Mouse (Mus musculus) neural tube, embryonic 14.5 days (tissue): ENCODE data around the gene Rer1. TPM values are rescaled to one million over a fixed set of nuclear protein-coding genes. Genes with fewer than 3 reads are reported as not detected.

Source experiments
- ATAC-seq: fragments of 200-750 bp; cut with Nextera tagmentation; 2 replicates; pipeline ENCODE4 v1.8.0; 2017; ENCODE audit warnings: low read depth, mild to moderate bottlenecking, moderate TSS enrichment, moderate library complexity
- H3K27ac ChIP-seq: fragments of 300-500 bp; sonication (generic); 2 replicates; pipeline ENCODE4 v1.5.1; 2014; ENCODE audit warnings: low read depth, mild to moderate bottlenecking, control low read depth, low read length, moderate library complexity, mixed read lengths
- H3K27me3 ChIP-seq: fragments of 300-500 bp; sonication (generic); 2 replicates; pipeline ENCODE4 v1.6.1; 2014; ENCODE audit warnings: low read length; ENCODE audit not compliant: control insufficient read depth, insufficient read depth
- H3K36me3 ChIP-seq: fragments of 300-500 bp; sonication (generic); 2 replicates; pipeline ENCODE4 v1.6.1; 2014; ENCODE audit warnings: low read length, mixed read lengths; ENCODE audit not compliant: control insufficient read depth, insufficient read depth
- H3K4me1 ChIP-seq: fragments of 300-500 bp; sonication (generic); 2 replicates; pipeline ENCODE4 v1.6.1; 2014; ENCODE audit warnings: low read length; ENCODE audit not compliant: control insufficient read depth, insufficient read depth
- H3K4me2 ChIP-seq: fragments of 300-500 bp; sonication (generic); 2 replicates; pipeline ENCODE4 v1.6.1; 2014; ENCODE audit warnings: mild to moderate bottlenecking, low read depth, low read length, control low read depth
- H3K4me3 ChIP-seq: fragments of 300-500 bp; sonication (generic); 2 replicates; pipeline ENCODE4 v1.5.1; 2014; ENCODE audit warnings: low read depth, low read length, control low read depth, mixed read lengths
- H3K9ac ChIP-seq: fragments of 300-500 bp; sonication (generic); replicated peaks from 2 replicates; pipeline ENCODE4 v1.6.1; 2014; ENCODE audit warnings: low read depth, mild to moderate bottlenecking, control low read depth, low read length, mixed read lengths
- H3K9me3 ChIP-seq: fragments of 300-500 bp; sonication (generic); 2 replicates; pipeline ENCODE4 v1.6.1; 2016; ENCODE audit warnings: low read length; ENCODE audit not compliant: control insufficient read depth
- WGBS: fragments of 180-500 bp; shearing (Covaris S2); extraction: QIAGEN DNeasy Blood & Tissue Kit; methylation state at CpG from one replicate; pipeline ENCODE4 v1.1.7; 2014; 5-methylcytosine and 5-hydroxymethylcytosine counted together
- polyA plus RNA-seq: library from polyadenylated mRNA; unstranded; fragments of >200 nt; fragmentation: Nextera tagmentation; extraction: Ambion mirVana; gene quantifications from 2 replicates; pipeline ENCODE4 v1.2.1, GENCODE M21; 2014

Gene Rer1
- polyA plus RNA-seq, 1 experiment from 2014 or later = 132 TPM

DNA sequence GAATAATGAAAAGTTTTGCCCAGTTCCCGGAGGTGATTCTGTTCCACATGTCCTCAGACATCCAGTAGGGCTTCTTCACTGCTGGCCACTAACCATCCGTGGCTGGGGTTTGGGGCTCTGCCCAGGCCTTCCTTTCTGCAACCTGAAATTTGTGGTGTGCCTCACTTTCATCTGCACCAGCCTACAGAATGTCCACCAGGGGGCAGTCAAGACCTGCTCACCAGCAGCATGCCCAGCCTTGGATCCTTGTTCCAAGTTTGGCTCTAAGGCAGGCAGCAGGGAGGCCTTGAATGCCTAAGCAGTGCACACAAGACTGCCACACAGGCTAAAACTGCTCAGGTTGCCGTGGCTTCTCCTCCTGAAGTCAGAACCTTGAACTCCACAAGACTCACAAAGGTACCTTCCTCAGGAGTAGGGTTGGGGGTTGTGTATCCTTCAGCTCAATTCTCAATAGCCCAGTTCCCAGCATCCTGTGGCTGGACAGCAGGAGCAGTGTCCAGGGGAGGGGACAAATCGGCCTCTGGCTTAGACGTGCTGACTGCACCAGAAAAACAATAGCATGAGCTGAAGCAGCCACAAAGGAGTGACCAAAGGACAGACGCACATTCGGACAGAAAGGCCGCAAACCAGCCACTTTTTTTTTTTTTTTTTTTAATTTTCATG is 9.2 kb upstream of the Rer1 start:
- no peak overlapping the region for H3K4me3 ChIP-seq
- no peaks in the 10 kb centered on the region for H3K36me3 ChIP-seq
- no peak overlapping the region for H3K9ac ChIP-seq
- WGBS = 32% methylated on average over 8 of the region's 8 CpGs
- peak; percentile 85 for ATAC-seq
- no peaks in the 10 kb centered on the region for H3K9me3 ChIP-seq
- H3K4me2 ChIP-seq = no peak overlapping the region
- no peaks in the 10 kb centered on the region for H3K4me1 ChIP-seq
- H3K27me3 ChIP-seq = no peaks in the 10 kb centered on the region
- 0 out of 2 replicates have a peak overlapping the region, but pooled peaks have one; percentile 34 for H3K27ac ChIP-seq

DNA sequence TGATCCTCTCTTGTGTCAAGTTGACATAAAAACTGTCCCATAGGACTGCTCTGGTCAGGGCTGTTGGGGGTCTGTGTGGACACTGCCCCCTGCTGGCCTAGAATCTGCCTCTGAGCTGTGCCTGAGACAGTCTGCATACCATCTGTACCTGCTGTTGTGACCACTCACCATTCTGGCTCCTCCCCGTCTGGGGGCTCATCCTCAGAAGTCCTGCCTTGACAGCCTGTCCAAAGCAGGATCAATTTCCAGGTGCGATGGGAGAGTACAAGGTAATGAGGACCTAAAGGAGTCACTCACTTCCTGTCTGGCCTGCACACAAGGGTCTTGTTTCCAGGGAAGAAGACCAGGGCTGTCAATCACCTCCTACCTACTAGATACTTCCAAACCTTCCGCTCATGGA is 8.4 kb upstream of the Rer1 start:
- Histone ChIP-seq H3K9me3 (no peaks in the 10 kb centered on the region), H3K4me3 (no peak overlapping the region), H3K27ac (0 out of 2 replicates have a peak overlapping the region, but pooled peaks have one; percentile 34), H3K36me3 (no peaks in the 10 kb centered on the region; the same call in 1 of the 2 replicates), H3K4me2 (no peak overlapping the region), H3K27me3 (no peaks in the 10 kb centered on the region), H3K9ac (no peak overlapping the region), H3K4me1 (no peaks in the 10 kb centered on the region)
- peak; percentile 47; the same call in 1 of the 2 replicates for ATAC-seq
- WGBS = 78% methylated on average over 3 of the region's 3 CpGs

DNA sequence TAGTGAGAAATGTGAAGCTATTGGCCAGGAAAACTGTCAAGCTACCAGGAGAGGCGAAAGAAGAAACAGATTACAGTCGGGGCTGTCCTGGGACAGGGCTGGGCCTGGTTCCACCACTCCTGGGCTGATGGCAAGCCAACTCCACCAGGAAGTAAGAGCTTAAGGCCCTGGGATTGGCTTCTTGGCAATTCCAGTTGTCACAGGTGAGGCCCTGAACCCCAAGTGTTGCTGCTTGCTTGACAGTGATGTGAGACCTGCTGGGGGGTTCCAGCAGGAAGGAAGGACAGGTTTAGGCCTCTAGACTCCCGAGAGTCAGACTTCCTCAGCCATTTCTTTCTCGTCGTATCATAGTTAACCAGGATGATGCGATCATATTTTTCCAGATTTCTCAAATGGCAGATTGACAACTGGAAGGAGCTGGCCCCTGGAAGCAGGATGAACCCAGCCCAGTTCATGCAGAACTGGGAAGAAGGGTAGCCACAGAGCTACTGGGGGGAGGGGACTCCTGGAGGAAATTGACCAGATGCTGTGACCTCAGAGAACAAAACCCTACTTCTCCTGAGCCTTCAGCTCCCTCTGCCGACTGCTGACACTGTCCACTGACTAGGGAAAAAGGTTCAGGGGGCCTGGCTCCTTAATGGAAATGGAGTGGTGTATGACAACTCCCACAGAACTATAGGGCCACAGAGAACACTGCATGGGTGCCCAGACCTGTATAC is 7.4 kb upstream of the Rer1 start:
- Histone ChIP-seq H3K4me3 (no peak overlapping the region), H3K9ac (no peak overlapping the region), H3K4me2 (no peak overlapping the region), H3K4me1 (no peaks in the 10 kb centered on the region), H3K27ac (no peak overlapping the region), H3K9me3 (no peaks in the 10 kb centered on the region), H3K36me3 (no peaks in the 10 kb centered on the region; the same call in 1 of the 2 replicates), H3K27me3 (no peaks in the 10 kb centered on the region)
- 85% methylated on average over 7 of the region's 7 CpGs for WGBS
- no peak for ATAC-seq

DNA sequence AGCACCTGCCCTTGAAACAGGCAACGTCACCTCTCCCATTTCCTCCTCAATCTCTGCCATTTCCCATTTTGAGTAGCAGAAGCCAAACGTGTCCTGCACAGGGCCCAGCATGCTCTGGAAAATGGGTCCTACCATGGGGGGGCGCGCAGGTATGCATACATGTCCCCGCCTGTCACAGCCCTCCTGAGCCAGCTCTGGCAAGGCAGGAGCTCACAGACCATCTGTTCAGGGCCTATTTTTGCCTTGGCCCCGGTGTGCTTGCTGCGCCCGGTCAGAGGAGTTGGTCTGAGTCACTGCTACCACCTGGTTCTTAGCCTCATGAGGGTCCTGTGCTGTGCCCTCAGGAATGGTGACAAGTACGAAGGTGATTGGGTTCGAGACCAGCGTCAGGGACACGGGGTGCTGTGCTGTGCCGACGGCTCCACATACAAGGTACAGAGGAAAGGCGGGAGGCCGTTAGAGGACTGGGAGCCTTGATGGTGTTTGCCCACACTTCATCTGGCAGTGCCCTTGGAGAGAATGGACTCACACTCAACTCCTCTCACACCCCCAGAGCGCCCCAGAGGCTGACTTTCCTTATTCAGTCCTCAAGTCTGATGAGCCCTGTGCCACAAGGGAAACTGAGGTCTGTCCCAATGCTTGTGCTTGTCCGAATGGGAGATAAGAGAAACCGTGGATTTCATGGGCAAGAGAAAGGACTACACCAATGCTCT is 6.7 kb upstream of the Rer1 start:
- Histone ChIP-seq H3K9me3 (no peaks in the 10 kb centered on the region), H3K4me1 (no peaks in the 10 kb centered on the region), H3K36me3 (no peaks in the 10 kb centered on the region; the same call in 1 of the 2 replicates), H3K9ac (no peak overlapping the region), H3K27ac (no peak overlapping the region), H3K4me2 (no peak overlapping the region), H3K27me3 (no peaks in the 10 kb centered on the region), H3K4me3 (no peak overlapping the region)
- no peak for ATAC-seq
- 94% methylated on average over 19 of the region's 19 CpGs for WGBS

DNA sequence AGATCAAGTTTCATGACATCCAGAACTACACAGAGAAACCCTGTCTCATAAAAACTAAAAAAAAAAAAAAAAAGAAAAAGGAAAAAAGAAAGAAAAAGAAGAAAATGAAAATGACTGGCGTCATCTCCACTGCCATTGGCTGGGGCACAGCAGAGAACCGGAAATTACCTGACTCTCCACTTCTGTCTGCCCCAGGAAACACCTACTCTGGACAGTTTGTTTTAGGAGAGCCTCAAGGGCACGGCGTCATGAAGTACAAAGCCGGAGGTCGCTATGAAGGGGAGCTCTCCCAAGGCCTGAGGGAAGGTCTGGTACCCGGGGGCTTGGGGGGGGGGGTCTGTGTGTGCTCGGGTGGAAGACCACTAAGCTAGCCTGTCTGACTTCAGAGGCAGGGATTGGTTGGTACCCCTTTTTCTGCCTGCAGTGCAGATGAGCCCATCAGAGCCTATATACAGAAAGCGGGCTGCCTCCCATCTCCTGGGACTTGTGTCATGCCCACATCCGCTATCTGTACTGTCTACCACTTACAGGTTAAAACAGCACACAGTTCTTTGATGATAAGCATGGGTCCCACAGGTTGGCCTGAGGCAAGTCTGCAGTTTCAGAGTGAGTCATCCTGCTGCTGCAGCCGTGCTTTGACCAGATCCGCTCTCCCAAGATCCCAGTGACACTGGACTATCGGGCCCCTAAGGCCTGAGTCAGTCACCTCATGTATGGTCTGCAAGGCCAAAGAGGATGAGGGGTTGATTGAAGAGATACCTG is 4.7 kb upstream of the Rer1 start:
- no peak for ATAC-seq
- H3K9ac ChIP-seq = no peak overlapping the region
- no peaks in the 10 kb centered on the region; the same call in 1 of the 2 replicates for H3K27me3 ChIP-seq
- H3K9me3 ChIP-seq = no peaks in the 10 kb centered on the region
- H3K4me3 ChIP-seq = no peak overlapping the region
- H3K4me1 ChIP-seq = peaks cover 8% of the 10 kb centered on the region
- no peaks in the 10 kb centered on the region; the same call in 1 of the 2 replicates for H3K36me3 ChIP-seq
- no peak overlapping the region for H3K4me2 ChIP-seq
- H3K27ac ChIP-seq = no peak overlapping the region
- WGBS = 94% methylated on average over 13 of the region's 13 CpGs

DNA sequence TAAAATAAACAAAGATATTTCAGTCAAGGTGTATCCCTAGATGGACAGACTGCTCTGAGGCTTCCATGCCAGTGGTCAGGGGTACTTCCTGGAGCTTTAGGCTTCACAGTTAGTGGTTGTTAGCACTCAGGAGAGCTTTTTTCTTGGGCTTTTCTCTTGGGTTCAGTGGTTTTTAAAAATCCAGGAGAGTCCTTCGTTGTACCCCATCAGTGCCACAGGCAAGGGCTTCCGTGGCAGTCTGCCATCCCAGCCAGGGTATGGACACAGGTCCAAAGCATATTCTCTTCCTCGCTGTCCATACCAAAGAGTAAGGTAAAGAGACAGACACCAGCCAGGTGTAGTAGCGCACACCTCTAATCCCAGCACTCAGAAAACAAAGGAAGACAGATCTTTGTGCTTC is 4.0 kb upstream of the Rer1 start:
- H3K27ac ChIP-seq = no peak overlapping the region
- H3K4me3 ChIP-seq = no peak overlapping the region
- ATAC-seq = no peak
- no peaks in the 10 kb centered on the region; the same call in 1 of the 2 replicates for H3K36me3 ChIP-seq
- no peak overlapping the region for H3K4me2 ChIP-seq
- WGBS = 94% methylated on average over 4 of the region's 4 CpGs
- no peak overlapping the region for H3K9ac ChIP-seq
- H3K9me3 ChIP-seq = no peaks in the 10 kb centered on the region
- no peaks in the 10 kb centered on the region; the same call in 1 of the 2 replicates for H3K27me3 ChIP-seq
- peaks cover 11% of the 10 kb centered on the region for H3K4me1 ChIP-seq

DNA sequence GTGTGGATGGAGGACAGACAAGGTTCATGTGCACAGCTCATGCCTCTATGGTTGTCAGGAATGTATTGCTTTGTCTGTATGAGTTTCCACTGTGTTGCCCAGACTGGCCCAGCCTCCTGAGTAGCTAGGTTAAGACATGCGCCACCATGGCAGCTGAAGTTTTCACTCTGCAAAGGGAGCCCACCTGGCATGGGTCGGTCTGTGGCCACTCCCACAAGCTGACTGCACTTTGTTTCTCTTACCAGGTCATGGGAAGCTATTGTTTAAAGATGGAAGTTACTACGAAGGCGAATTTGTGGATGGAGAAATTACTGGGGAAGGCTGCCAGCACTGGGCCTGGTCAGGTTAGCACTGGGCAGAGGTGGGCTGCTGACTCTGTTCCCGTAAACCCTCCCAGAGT is 3.1 kb upstream of the Rer1 start:
- Histone ChIP-seq H3K27ac (no peak overlapping the region), H3K4me1 (peaks cover 16% of the 10 kb centered on the region), H3K9ac (no peak overlapping the region), H3K9me3 (no peaks in the 10 kb centered on the region), H3K36me3 (no peaks in the 10 kb centered on the region; the same call in 1 of the 2 replicates), H3K27me3 (no peaks in the 10 kb centered on the region; the same call in 1 of the 2 replicates), H3K4me2 (no peak overlapping the region), H3K4me3 (no peak overlapping the region)
- WGBS = 92% methylated on average over 5 of the region's 5 CpGs
- no peak for ATAC-seq

DNA sequence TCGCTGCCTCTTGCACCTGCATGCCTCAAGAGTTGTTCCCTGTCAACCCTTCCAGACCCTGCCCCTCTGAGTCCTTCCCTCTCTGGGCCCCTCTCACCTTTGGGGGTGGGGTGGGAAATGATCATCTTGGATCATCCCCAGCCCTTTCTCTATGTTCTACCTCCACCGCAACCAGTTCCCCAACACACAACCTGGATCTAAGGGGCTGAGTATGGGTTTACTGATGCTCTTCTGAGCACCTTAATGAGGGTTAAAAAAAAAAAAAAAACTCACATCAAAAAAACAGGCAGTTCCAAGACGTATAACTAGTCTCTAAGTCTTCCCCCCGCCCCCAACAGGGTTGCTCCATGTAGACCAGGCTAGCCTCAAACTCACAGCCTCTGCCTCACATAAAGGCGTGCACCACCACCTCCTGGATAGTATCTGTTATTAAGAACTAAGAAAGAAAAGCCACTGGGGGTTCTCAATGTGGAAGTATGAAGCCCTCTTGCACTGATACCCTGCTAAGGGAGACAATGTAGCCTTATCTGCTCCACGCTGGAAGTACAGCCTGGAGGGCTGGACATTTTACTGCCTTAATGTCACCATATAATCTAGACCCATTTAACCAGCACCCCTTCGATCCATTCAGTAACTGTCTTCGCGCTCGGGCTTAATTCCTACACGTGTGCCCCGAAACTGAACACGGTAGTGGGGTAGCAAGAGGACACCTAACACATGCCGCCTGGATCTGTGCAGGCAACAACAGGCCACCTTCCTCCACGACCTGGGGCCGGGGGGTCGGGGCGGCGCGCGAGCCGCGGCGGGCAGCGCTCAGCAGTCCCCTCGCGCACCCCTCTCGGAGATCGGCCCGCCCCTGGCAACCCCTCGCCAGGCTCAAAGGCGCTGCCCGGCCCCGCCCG is 725 bp downstream of the Rer1 start:
- peak overlapping the region; percentile 79 for H3K27ac ChIP-seq
- H3K4me2 ChIP-seq = peak overlapping the region; percentile 66
- peak overlapping the region; percentile 80 for H3K9ac ChIP-seq
- no peaks in the 10 kb centered on the region for H3K9me3 ChIP-seq
- H3K27me3 ChIP-seq = no peaks in the 10 kb centered on the region; the same call in 1 of the 2 replicates
- WGBS = 6% methylated on average over 35 of the region's 35 CpGs
- H3K36me3 ChIP-seq = peaks cover 5% of the 10 kb centered on the region
- peaks cover 16% of the 10 kb centered on the region for H3K4me1 ChIP-seq
- 0 out of 2 replicates have a peak, but pooled peaks have one; percentile 0 for ATAC-seq
- peak overlapping the region; percentile 78 for H3K4me3 ChIP-seq
